Mouse (Mus musculus) brain, adult 2 months (tissue): Measurements from ENCODE around the gene Cavin3.
"Not testable (repeated sequence)": the region's sequence is repeated elsewhere in the genome, so short reads cannot be mapped to it uniquely, and the experiment has no call there.

Source experiments
- DNase-seq: peaks from one replicate; pipeline ENCODE4 v3.0.0; 2011; ENCODE audit warnings: low read depth, low spot score

Cavin3 gene

DNA sequence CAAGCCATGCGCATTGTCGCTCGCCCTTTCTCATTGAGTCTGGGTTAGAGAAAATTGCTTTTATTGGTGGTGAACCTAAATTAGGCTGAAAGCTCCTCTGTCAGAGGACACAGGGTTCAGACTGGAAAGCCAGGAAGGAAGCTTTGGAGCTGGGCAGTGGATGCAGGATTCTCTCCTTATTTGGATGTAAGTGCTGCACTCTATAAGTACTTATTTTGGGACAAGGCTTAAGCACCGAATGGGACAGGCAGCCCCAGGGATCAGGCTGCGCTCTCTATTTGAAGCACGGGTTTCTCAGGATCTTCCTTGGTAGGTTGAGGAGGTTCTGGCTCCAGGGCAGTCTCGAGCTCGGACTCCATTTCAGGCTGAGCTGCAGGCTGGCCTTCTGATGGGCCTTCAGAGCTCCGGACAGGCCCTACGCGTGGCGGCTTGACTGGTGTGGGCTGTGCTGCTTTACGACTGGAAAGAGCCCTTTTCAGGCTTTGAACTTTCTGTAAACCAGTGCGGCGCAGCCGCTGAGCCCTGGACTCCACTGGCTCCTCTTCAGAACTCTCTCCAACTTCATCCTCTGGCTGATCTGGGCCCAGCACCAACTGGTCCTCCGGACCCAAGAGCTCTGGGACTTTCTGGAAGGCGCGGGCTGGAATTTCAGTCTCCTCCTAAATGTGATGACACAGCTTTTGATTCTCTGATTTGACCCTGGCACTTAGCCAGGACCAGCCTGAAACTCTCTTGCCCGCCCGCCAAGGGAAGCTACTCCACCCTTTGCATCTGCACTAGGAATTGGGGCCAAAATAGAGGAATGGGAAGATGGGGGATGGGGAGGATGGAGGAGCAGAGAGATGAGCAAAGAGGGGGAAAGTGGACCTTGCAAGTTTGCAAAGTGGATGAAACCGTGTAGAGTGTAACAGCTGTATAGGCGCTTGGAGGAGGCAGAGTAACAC lies 1.3 kb downstream of the Cavin3 start:
- DNase-seq = peak; percentile 44

DNA sequence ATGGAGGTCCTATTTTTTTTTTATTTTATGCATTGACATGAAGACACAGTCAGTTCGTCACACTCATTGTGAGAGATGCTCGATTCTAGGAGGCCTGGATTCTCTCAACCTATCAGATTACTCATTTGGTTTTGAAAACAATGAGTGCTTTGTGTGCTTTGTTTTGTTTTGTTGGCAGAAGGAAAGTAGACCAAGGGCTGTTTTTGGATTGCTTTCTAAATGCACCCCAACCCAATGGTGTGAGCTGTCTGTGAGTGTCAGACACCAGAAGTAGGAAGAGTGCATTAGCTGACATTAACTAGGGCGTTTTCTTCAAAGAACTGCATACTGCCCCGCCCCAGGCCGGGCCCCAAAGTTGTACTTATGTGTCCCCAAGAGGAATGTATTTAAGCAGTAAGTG lies 2.0 kb downstream of the Cavin3 start:
- DNase-seq = peak; percentile 67

GRCm38 (mm10) chr7:105479232-105479631 lies 2.9 kb downstream of the Cavin3 start:
- no peak for DNase-seq

- no peak for DNase-seq
These were observed 3.8 kb downstream of the Cavin3 start for GRCm38 (mm10) chr7:105478344-105478743.

DNA sequence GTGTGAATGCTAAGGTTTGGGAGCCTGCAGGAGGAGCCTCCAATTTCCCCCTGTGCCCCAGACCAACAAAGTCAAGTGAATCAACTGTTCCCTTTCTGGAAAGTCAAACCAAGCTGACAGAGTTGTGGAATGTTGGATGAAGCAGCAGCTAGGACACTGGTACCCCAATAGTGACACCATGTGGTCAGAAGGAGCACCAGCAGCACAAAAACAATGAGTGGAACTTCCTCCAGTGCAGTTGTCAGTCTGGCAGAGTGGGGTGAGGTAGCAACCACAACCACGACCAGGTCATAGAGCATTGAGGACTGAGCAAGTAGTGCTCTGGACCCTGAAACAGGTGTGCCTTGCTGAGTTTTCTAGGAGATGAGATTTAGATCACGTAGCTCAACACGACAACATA lies 4.3 kb downstream of the Cavin3 start:
- DNase-seq = peak; percentile 85

- DNase-seq = no peak
These were observed 4.7 kb downstream of the Cavin3 start for GRCm38 (mm10) chr7:105477433-105477700.

DNA sequence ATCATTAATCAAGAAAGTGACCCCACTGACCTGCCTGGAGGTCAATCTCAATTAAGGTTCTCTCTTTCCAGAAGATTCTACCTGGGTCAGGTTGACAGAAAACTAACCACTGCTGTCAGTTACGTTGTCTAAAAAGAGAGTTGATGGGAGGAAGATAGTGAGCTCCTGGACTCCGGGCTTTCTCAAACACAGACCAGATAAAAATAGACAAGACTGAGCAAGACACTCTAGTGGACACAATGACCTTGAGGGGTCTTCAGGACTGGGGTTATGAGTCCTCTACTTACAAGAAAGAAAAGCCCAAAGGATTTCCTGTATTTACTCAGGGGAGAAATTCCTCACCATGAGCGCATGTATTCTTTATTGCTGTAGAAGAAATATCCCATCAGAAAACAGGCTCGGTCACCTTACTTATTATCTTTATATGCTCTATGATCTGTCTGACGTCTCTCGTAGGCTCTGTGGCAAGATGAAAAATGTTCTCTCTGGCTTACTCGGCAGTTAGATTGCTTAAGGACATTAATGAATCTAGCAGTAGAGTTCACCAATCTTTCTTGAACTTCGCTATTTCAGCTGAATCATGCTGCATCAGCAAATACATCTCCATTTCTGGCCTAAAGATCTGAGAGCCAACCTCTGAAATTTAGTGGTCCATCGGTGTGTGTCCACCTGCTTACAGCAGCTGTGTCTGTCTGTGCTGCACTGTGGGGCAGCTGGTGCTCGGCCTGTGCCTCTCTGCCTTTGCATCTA lies 5.2 kb downstream of the Cavin3 start:
- DNase-seq = no peak

GRCm38 (mm10) chr7:105475396-105475949 lies 6.6 kb downstream of the Cavin3 start:
- DNase-seq = peak; percentile 48

GRCm38 (mm10) chr7:105474771-105475315 lies 7.3 kb downstream of the Cavin3 start:
- DNase-seq = no peak

GRCm38 (mm10) chr7:105472607-105473006 lies 9.5 kb downstream of the Cavin3 start:
- DNase-seq = peak; percentile 60

GRCm38 (mm10) chr7:105465505-105465904 lies 16.6 kb downstream of the Cavin3 start:
- peak; percentile 92 for DNase-seq

DNA sequence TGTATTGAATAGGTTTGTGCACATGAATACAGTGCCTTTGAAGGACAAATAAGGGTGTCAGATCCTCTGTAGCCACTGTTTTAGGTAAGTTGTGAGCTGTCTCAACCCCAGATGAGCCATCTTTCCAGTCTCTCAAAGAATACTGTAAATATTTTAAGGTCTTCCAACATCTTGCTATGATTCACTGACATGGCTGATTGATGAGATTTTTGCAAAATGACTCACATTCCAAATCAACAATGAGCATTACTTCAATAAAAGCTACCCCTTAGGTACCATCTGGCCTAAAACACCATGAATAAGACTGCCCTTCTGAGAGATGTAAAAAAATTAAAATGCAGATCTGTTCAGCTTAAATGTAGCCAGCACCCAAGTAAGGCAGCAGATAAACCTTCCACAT lies 23.6 kb downstream of the Cavin3 start:
- no peak for DNase-seq

GRCm38 (mm10) chr7:105453345-105453744 lies 28.8 kb downstream of the Cavin3 start:
- not testable (repeated sequence) for DNase-seq

DNA sequence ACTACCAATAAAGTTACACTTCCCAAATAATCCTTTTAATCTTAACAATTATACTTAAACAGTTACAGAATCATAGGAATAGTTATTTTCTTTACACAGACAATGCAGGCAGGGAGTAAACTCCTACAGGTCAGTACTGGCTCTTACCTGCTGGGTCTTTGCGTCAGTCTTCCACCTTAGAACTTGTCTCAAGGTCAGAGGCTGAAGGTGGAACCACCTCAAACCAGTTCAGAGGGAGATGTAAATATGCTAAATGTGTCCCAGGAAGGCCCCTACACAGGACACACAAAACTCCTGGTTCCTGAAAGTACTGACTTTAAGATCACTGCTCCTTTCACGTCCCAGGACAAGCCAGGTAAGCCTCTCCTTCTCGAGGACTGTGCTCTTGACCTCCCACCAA lies 37.0 kb downstream of the Cavin3 start:
- no peak for DNase-seq

- DNase-seq = no peak
These were observed 40.7 kb downstream of the Cavin3 start for GRCm38 (mm10) chr7:105441426-105441825.

GRCm38 (mm10) chr7:105437979-105438772 lies 43.9 kb downstream of the Cavin3 start:
- DNase-seq = peak; percentile 89

DNA sequence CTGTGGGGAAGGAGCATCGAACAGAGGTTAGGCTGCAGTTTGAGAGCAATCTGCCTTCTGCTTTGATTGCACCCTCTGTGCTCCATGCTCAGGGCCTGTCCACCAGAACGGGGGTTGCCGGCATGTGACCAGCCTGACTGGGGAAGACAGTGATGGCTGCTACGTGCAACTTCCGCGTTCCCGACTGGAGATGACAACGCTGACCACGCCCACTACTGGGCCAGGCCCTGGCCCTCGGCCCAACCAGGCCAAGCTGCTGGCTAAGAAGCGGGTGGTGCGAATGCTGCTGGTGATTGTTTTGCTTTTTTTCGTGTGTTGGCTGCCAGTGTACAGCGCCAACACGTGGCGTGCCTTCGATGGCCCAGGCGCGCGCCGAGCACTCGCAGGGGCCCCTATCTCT lies 47.3 kb downstream of the Cavin3 start:
- no peak for DNase-seq

GRCm38 (mm10) chr7:105433859-105434258 lies 48.2 kb downstream of the Cavin3 start:
- no peak for DNase-seq

GRCm38 (mm10) chr7:105432058-105432457 lies 50.0 kb downstream of the Cavin3 start:
- peak; percentile 39 for DNase-seq
